Mouse (Mus musculus) intestine, embryonic 14.5 days (tissue): Measurements from ENCODE around the gene Mrpl39. TPM values are rescaled to one million over a fixed set of nuclear protein-coding genes. Genes with fewer than 3 reads are reported as not detected.
A peak's percentile ranks its signal among the peaks of the same experiment; 100 is the strongest.

Source experiments
- ATAC-seq: fragments of 200-750 bp; cut with Nextera tagmentation; replicated peaks from 2 replicates; pipeline ENCODE4 v1.8.0; 2017; ENCODE audit warnings: low read depth, moderate number of reproducible peaks, moderate TSS enrichment, moderate library complexity; ENCODE audit not compliant: low FRiP score, low TSS enrichment
- DNase-seq: peaks from one replicate; pipeline ENCODE4 v3.0.0-alpha.2; 2018; ENCODE audit warnings: low spot score
- H3K27ac ChIP-seq: fragments of 300-500 bp; sonication (generic); 2 replicates; pipeline ENCODE4 v1.5.1; 2014; ENCODE audit warnings: low read depth, mild to moderate bottlenecking, control low read depth
- H3K27me3 ChIP-seq: fragments of 300-500 bp; sonication (generic); replicated peaks from 2 replicates; pipeline ENCODE4 v1.6.1; 2014; ENCODE audit warnings: low read length, control low read depth; ENCODE audit not compliant: control insufficient read depth, insufficient read depth
- H3K36me3 ChIP-seq: fragments of 300-500 bp; sonication (generic); 2 replicates; pipeline ENCODE4 v1.6.1; 2014; ENCODE audit warnings: low read length, control low read depth; ENCODE audit not compliant: control insufficient read depth, insufficient read depth
- H3K4me1 ChIP-seq: fragments of 300-500 bp; sonication (generic); replicated peaks from 2 replicates; pipeline ENCODE4 v1.6.1; 2014; ENCODE audit warnings: low read length, control low read depth, mixed read lengths; ENCODE audit not compliant: control insufficient read depth, insufficient read depth
- H3K4me2 ChIP-seq: fragments of 300-500 bp; sonication (generic); 2 replicates; pipeline ENCODE4 v1.6.1; 2014; ENCODE audit warnings: low read length
- H3K4me3 ChIP-seq: fragments of 300-500 bp; sonication (generic); 2 replicates; pipeline ENCODE4 v1.5.1; 2014; ENCODE audit warnings: low read depth, low read length, control low read depth, mixed read lengths
- H3K9ac ChIP-seq: fragments of 300-500 bp; sonication (generic); 2 replicates; pipeline ENCODE4 v1.6.1; 2014; ENCODE audit warnings: mild to moderate bottlenecking, low read length
- H3K9me3 ChIP-seq: fragments of 300-500 bp; sonication (generic); 2 replicates; pipeline ENCODE4 v1.6.1; 2016; ENCODE audit warnings: low read length, control low read depth; ENCODE audit not compliant: control insufficient read depth
- WGBS: fragments of 180-500 bp; shearing (Covaris S2); extraction: QIAGEN DNeasy Blood & Tissue Kit; methylation state at CpG from one replicate; pipeline ENCODE4 v1.1.7; 2014; 5-methylcytosine and 5-hydroxymethylcytosine counted together
- polyA plus RNA-seq: library from polyadenylated mRNA; unstranded; fragments of >200 nt; fragmentation: Nextera tagmentation; extraction: Ambion mirVana; gene quantifications from 2 replicates; pipeline ENCODE4 v1.2.1, GENCODE M21; 2014

Gene Mrpl39
- polyA plus RNA-seq, 1 experiment from 2014 or later = 45.6 TPM

GRCm38 (mm10) chr16:84706571-84706970 lies 29.0 kb downstream of the Mrpl39 start:
- WGBS = 89% methylated on average over 6 of the region's 6 CpGs

GRCm38 (mm10) chr16:84705507-84705906 lies 30.0 kb downstream of the Mrpl39 start:
- 78% methylated on average over 5 of the region's 5 CpGs for WGBS
- Histone ChIP-seq H3K9ac (no peak overlapping the region), H3K27ac (no peak overlapping the region), H3K36me3 (no peaks in the 10 kb centered on the region), H3K4me1 (no peaks in the 10 kb centered on the region), H3K4me3 (no peak overlapping the region), H3K9me3 (no peaks in the 10 kb centered on the region), H3K27me3 (peaks cover 19% of the 10 kb centered on the region; the same call in 1 of the 2 replicates), H3K4me2 (no peak overlapping the region)
- no peak for ATAC-seq
- DNase-seq = no peak

More at GRCm38 (mm10) chr16:84706571-84706970, 29.0 kb downstream of the Mrpl39 start:
- no peaks in the 10 kb centered on the region for H3K4me1 ChIP-seq
- no peak for ATAC-seq
- peaks cover 19% of the 10 kb centered on the region; the same call in 1 of the 2 replicates for H3K27me3 ChIP-seq
- no peak overlapping the region for H3K4me3 ChIP-seq
- DNase-seq = no peak
- no peak overlapping the region for H3K27ac ChIP-seq
- H3K9me3 ChIP-seq = no peaks in the 10 kb centered on the region
- H3K36me3 ChIP-seq = no peaks in the 10 kb centered on the region
- no peak overlapping the region for H3K9ac ChIP-seq
- H3K4me2 ChIP-seq = no peak overlapping the region

- H3K27me3 ChIP-seq = peaks cover 19% of the 10 kb centered on the region; the same call in 1 of the 2 replicates
- H3K4me3 ChIP-seq = no peak overlapping the region
- ATAC-seq (no peak), DNase-seq (no peak)
- H3K4me1 ChIP-seq = no peaks in the 10 kb centered on the region
- H3K27ac ChIP-seq = no peak overlapping the region
- no peak overlapping the region for H3K9ac ChIP-seq
- no peaks in the 10 kb centered on the region for H3K9me3 ChIP-seq
- no peaks in the 10 kb centered on the region for H3K36me3 ChIP-seq
- no peak overlapping the region for H3K4me2 ChIP-seq
- 57% methylated on average over 8 of the region's 8 CpGs for WGBS
Observed at GRCm38 (mm10) chr16:84704661-84705240, 30.8 kb downstream of the Mrpl39 start.

GRCm38 (mm10) chr16:84703769-84704660 lies 31.5 kb downstream of the Mrpl39 start:
- Histone ChIP-seq H3K9me3 (no peaks in the 10 kb centered on the region), H3K27ac (no peak overlapping the region), H3K4me2 (peak overlapping the region; percentile 96), H3K36me3 (no peaks in the 10 kb centered on the region), H3K4me1 (no peaks in the 10 kb centered on the region), H3K4me3 (peak overlapping the region; percentile 58), H3K27me3 (peaks cover 19% of the 10 kb centered on the region; the same call in 1 of the 2 replicates), H3K9ac (peak overlapping the region; percentile 51; the same call in 1 of the 2 replicates)
- WGBS = 65% methylated on average over 13 of the region's 13 CpGs
- no peak for DNase-seq
- ATAC-seq = no peak; the same call in 1 of the 2 replicates

- DNase-seq (peak; percentile 75), ATAC-seq (peak; percentile 75)
- Histone ChIP-seq H3K4me2 (peak overlapping the region; percentile 96), H3K9me3 (no peaks in the 10 kb centered on the region), H3K9ac (peak overlapping the region; percentile 51), H3K4me3 (peak overlapping the region; percentile 58), H3K27ac (no peak overlapping the region), H3K4me1 (no peaks in the 10 kb centered on the region), H3K27me3 (peaks cover 19% of the 10 kb centered on the region; the same call in 1 of the 2 replicates), H3K36me3 (no peaks in the 10 kb centered on the region)
- under 1% methylated on average over 54 of the region's 55 CpGs for WGBS
Observed at GRCm38 (mm10) chr16:84703129-84703768, 32.3 kb downstream of the Mrpl39 start.

- Histone ChIP-seq H3K36me3 (no peaks in the 10 kb centered on the region), H3K9ac (peak overlapping the region; percentile 51), H3K4me1 (no peaks in the 10 kb centered on the region), H3K4me2 (peak overlapping the region; percentile 96), H3K27me3 (peaks cover 19% of the 10 kb centered on the region; the same call in 1 of the 2 replicates), H3K27ac (no peak overlapping the region), H3K9me3 (no peaks in the 10 kb centered on the region), H3K4me3 (peak overlapping the region; percentile 58)
- DNase-seq (peak; percentile 73), ATAC-seq (peak; percentile 45; the same call in 1 of the 2 replicates)
- 13% methylated on average over 39 of the region's 39 CpGs for WGBS
Observed at GRCm38 (mm10) chr16:84702230-84703128, 33.1 kb downstream of the Mrpl39 start.

GRCm38 (mm10) chr16:84701041-84701440 lies 34.5 kb downstream of the Mrpl39 start:
- no peak overlapping the region for H3K4me3 ChIP-seq
- H3K9ac ChIP-seq = no peak overlapping the region
- no peaks in the 10 kb centered on the region for H3K4me1 ChIP-seq
- peaks cover 19% of the 10 kb centered on the region; the same call in 1 of the 2 replicates for H3K27me3 ChIP-seq
- H3K9me3 ChIP-seq = no peaks in the 10 kb centered on the region
- no peak for DNase-seq
- no peaks in the 10 kb centered on the region for H3K36me3 ChIP-seq
- 87% methylated on average over 5 of the region's 5 CpGs for WGBS
- H3K27ac ChIP-seq = no peak overlapping the region
- H3K4me2 ChIP-seq = no peak overlapping the region
- ATAC-seq = no peak
